Mouse (Mus musculus): ENCODE results near the gene Spaca7. TPM values are rescaled to one million over a fixed set of nuclear protein-coding genes. Genes with fewer than 3 reads are reported as not detected.

Spaca7 gene
- polyA plus RNA-seq, 1 experiment from 2014 or later = not detected

Other genes with a start within 250 kb of the Spaca7 start
- 1.6 and 2.2 TPM in 2 replicates for gene Sox1, start 177.7 kb upstream of the Spaca7 start, polyA plus RNA-seq (2015; fragmentation: Nextera tagmentation; extraction: Ambion mirVana)
- gene Tubgcp3, start 99.2 kb downstream of the Spaca7 start, polyA plus RNA-seq (2015; fragmentation: Nextera tagmentation; extraction: Ambion mirVana) = 42.5 TPM in 2 replicates
- 10.3 and 13.6 TPM in 2 replicates for gene Atp11a, start 184.0 kb downstream of the Spaca7 start, polyA plus RNA-seq (2015; fragmentation: Nextera tagmentation; extraction: Ambion mirVana)

Data from midbrain, embryonic 16.5 days (tissue).